Mouse (Mus musculus): ENCODE measurements around the gene Rbp1.

The Rbp1 gene

GRCm38 (mm10) chr9:98421903-98422302 lies 858 bp upstream of the Rbp1 start:
- CTCF ChIA-PET: interaction anchor here in 1 of 4 experiments (1.4 to 1.9 kb wide), 2 partner anchors 13 to 117 kb away, joined by 4 read pairs; no protein-coding TSS in a partner anchor
- POLR2A ChIA-PET: interaction anchor here in 1 of 4 experiments (1.3 kb wide), 1 partner anchor 27 kb away, joined by 3 read pairs; no protein-coding TSS in a partner anchor

GRCm38 (mm10) chr9:98423691-98424090 lies 930 bp downstream of the Rbp1 start:
- CTCF ChIA-PET: interaction anchor here in 1 of 4 experiments (1.0 kb wide), 1 partner anchor 115 kb away, joined by 3 read pairs; no protein-coding TSS in a partner anchor
- POLR2A ChIA-PET: interaction anchor here in 2 of 4 experiments (0.7 to 1.7 kb wide), 5 partner anchors 9 to 115 kb away, joined by 3 to 7 read pairs (median 5); no protein-coding TSS in a partner anchor

GRCm38 (mm10) chr9:98424291-98424690 lies 1.5 kb downstream of the Rbp1 start:
- ChIA-PET CTCF (interaction anchor here in 1 of 4 experiments (1.0 kb wide), 1 partner anchor 114 kb away, joined by 3 read pairs; no protein-coding TSS in a partner anchor), POLR2A (interaction anchor here in 2 of 4 experiments (1.0 to 1.7 kb wide), 3 partner anchors 9 to 114 kb away, joined by 3 to 7 read pairs (median 5); no protein-coding TSS in a partner anchor)

DNA sequence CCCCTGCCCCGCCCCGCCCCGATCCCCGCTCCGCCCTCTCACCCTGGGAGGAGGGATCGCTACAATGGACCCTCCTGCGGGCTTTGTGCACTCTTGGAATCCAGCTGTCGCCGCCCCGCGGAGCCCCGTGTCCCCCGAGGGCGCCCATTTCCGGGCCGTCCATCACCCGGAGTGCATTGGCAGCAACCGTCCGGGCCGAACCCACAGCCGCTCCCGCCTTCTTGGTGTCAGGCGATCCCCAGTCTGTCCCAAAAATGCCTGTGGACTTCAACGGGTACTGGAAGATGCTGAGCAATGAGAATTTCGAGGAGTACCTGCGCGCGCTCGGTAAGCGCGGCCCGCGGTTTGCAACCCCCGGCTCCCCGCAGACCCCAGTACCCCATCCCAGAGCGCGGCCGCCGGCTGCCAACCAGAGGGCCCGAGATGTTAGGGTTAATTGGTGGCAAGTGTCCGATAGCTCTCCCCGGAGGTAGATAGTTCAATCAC lies 2.0 kb downstream of the Rbp1 start:
- POLR2A ChIA-PET: interaction anchor here in 3 of 4 experiments (0.7 to 1.7 kb wide), 5 partner anchors 8 to 142 kb away, joined by 3 to 7 read pairs (median 4); no protein-coding TSS in a partner anchor

DNA sequence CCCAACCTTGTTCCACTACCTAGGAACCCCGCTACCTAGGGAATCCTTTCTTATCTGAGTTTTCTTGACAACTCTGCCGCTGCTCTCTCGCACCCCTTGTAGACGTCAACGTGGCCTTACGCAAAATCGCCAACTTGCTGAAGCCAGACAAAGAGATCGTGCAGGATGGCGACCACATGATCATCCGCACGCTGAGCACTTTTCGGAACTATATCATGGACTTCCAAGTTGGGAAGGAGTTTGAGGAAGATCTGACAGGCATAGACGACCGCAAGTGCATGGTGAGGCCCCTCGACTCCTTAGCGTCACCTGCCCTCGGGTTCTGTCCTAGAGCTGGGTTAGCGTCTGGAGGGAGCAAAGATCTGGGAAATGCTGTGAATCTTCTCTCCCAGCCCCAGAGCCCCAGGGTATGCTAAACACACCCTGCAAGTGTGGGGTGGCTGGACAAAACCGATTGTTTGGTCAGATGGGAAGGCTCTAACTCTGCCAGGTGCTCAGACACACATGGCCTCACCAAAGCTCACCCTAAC lies 2.7 kb downstream of the Rbp1 start:
- ChIA-PET CTCF (interaction anchor here in 1 of 4 experiments (1.6 kb wide), 1 partner anchor 113 kb away, joined by 4 read pairs; no protein-coding TSS in a partner anchor), POLR2A (interaction anchor here in 3 of 4 experiments (0.7 to 1.5 kb wide), 4 partner anchors 111 to 142 kb away, joined by 3 to 6 read pairs (median 4); partner anchors contain the start of gene Copb2 (in 1 of the 3))

More for the DNA sequence above, 2.0 kb downstream of the Rbp1 start:
- CTCF ChIA-PET: interaction anchor here in 2 of 4 experiments (1.0 to 1.6 kb wide), 2 partner anchors 114 kb away, joined by 3 to 4 read pairs; no protein-coding TSS in a partner anchor

GRCm38 (mm10) chr9:98427906-98428517 lies 5.3 kb downstream of the Rbp1 start:
- POLR2A ChIA-PET: no interaction called here
- CTCF ChIA-PET: no interaction called here

DNA sequence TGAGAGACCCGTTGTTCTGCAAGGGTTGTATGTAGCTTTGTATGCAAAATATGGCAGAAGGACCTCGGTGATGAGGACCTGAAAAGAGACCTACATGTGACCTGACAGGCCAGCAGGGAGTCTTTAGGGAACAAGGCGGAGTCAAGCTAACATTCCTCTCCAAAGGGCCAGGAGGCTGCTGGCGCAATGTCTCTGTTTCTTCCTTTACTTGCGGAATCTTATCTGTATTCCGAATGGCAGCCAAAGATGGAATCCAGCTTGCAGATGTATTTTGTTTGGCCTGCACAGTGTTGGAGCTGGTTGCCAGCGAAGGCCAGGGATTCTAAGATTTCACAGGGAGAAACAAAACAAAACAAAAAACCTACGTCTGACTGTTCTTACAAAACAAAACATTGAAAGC lies 6.0 kb downstream of the Rbp1 start:
- POLR2A ChIA-PET: interaction anchor here in 1 of 4 experiments (0.5 to 0.6 kb wide), 2 partner anchors 133 to 1378 kb away, joined by 3 read pairs; no protein-coding TSS in a partner anchor
- CTCF ChIA-PET: no interaction called here

DNA sequence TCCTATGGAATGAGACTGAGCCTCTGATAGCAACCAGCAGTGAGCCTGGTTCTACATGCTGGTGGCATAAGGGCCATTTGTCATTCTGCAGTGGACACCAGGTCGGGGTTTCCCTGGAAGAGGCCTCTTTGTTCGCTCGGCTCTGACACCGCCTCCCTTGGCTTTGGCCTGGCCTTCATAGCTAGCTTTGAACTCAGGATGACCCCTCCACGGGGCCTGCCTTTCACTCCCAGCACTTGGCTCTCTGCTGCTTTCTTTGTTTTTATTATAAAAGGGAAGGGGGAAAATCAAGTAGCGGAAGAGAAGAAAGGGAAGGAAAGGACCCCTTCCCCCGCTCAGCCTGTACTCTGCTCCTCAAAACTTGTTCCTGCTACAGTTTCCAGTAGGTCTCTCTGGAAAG lies 7.0 kb downstream of the Rbp1 start:
- ChIA-PET POLR2A (no interaction called here), CTCF (no interaction called here)

- CTCF ChIA-PET: interaction anchor here in 1 of 4 experiments (0.7 kb wide), 1 partner anchor 19 kb away, joined by 3 read pairs; no protein-coding TSS in a partner anchor
Observed at GRCm38 (mm10) chr9:98430528-98430927, 7.8 kb downstream of the Rbp1 start.

GRCm38 (mm10) chr9:98433021-98433420 lies 10.3 kb downstream of the Rbp1 start:
- ChIA-PET POLR2A (interaction anchor here in 2 of 4 experiments (0.7 to 1.8 kb wide), 7 partner anchors 9 to 130 kb away, joined by 3 to 7 read pairs (median 3); partner anchors contain the start of gene Copb2 (in 1 of the 2)), CTCF (interaction anchor here in 2 of 4 experiments (0.9 to 1.3 kb wide), 3 partner anchors 9 to 106 kb away, joined by 4 to 5 read pairs (median 4); no protein-coding TSS in a partner anchor)

More at GRCm38 (mm10) chr9:98430528-98430927, 7.8 kb downstream of the Rbp1 start:
- POLR2A ChIA-PET: no interaction called here

GRCm38 (mm10) chr9:98433956-98434588 lies 11.3 kb downstream of the Rbp1 start:
- ChIA-PET POLR2A (interaction anchor here in 1 of 4 experiments (1.8 kb wide), 1 partner anchor 13 kb away, joined by 3 read pairs; no protein-coding TSS in a partner anchor), CTCF (interaction anchor here in 2 of 4 experiments (1.1 to 1.3 kb wide), 2 partner anchors 8 to 16 kb away, joined by 4 to 5 read pairs; no protein-coding TSS in a partner anchor)

- CTCF ChIA-PET: no interaction called here
- POLR2A ChIA-PET: no interaction called here
Observed at GRCm38 (mm10) chr9:98437819-98438218, 15.1 kb downstream of the Rbp1 start.

DNA sequence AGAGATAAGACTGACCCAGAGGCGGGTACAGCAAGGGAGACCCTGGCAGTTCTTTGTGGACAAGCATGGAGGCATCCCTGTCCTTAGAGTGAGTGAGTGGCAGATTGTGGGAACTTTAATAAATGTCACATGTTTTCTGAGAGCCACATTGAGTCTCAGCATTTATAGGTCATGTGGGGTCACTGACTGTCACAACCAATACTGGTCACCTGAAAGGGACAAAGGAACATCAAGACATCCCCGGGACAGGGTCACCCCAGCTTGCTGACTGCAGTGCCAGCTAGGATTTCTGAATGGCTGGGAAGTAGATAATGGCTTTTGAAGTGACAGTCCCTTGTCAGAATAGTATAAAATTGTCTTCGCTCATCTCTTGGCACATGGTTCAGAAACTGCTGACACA lies 16.3 kb downstream of the Rbp1 start:
- CTCF ChIA-PET: no interaction called here
- POLR2A ChIA-PET: no interaction called here

- POLR2A ChIA-PET: interaction anchor here in 1 of 4 experiments (1.0 kb wide), 1 partner anchor 21 kb away, joined by 3 read pairs; no protein-coding TSS in a partner anchor
Observed at GRCm38 (mm10) chr9:98442638-98443037, 19.9 kb downstream of the Rbp1 start.

DNA sequence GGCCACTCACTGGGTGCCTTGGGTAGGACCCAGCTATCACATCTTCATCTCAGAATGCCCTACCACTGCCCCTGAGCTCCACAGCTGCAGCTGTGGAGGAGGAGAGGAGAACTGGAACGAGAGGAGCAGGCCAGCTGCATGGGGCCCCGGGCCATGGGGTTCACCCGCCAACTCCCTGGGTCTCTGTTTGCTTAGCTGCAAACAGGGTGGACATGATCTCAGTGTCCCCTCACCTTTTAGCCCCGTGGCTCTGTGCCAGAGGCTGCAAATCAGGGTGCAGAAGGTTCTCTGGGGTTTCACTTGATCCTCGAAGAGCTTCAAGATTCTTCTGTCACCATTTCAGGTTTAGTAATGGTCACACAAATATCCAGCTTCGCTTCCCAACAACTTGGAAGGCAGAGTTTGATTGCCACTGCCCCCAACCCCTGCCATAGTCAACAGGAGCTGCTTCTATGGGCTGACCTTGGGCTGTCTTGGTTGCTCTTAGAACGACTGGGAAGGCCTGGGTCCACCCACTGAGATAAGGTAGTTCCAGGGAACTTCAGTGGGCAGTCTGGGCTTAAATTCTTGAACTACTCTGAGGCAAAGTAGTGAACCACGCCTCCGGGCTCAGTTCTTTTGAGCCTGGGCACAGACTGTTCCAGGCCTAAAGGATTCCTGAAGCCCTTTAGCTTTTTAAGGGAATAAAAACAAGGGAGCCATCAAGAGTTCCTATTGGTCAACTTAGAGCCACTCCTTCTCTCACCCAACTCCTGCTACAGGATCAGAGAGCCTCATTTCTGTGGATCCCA lies 22.8 kb downstream of the Rbp1 start:
- ChIA-PET CTCF (interaction anchor here in 1 of 4 experiments (0.6 kb wide), 1 partner anchor 625 kb away, joined by 28 read pairs; no protein-coding TSS in a partner anchor), POLR2A (no interaction called here)

More at GRCm38 (mm10) chr9:98442638-98443037, 19.9 kb downstream of the Rbp1 start:
- CTCF ChIA-PET: interaction anchor here in 3 of 4 experiments (0.5 to 1.4 kb wide), 8 partner anchors 9 to 96 kb away, joined by 3 to 6 read pairs (median 4); no protein-coding TSS in a partner anchor

DNA sequence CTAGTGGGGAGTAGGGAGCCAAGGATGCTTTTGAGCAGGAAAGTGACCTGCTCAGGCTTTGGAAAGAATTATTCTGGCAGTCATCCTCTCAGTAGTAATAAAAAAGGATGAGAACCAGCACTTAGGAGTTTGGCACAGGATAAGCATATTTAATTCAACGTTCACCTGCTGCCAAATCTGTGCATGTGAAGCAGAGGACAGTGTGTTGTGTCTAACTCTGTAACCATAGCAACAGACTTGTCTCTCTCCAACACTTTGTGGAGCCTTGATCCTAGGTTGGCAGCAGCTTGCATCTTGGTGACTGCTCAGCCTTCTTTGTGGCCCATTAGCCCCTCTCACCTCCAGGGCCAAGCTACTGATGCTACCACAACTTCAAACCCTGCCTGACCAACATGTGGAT lies 28.2 kb downstream of the Rbp1 start:
- ChIA-PET CTCF (no interaction called here), POLR2A (no interaction called here)

GRCm38 (mm10) chr9:98466709-98467108 lies 43.9 kb downstream of the Rbp1 start:
- CTCF ChIA-PET: no interaction called here
- POLR2A ChIA-PET: no interaction called here

DNA sequence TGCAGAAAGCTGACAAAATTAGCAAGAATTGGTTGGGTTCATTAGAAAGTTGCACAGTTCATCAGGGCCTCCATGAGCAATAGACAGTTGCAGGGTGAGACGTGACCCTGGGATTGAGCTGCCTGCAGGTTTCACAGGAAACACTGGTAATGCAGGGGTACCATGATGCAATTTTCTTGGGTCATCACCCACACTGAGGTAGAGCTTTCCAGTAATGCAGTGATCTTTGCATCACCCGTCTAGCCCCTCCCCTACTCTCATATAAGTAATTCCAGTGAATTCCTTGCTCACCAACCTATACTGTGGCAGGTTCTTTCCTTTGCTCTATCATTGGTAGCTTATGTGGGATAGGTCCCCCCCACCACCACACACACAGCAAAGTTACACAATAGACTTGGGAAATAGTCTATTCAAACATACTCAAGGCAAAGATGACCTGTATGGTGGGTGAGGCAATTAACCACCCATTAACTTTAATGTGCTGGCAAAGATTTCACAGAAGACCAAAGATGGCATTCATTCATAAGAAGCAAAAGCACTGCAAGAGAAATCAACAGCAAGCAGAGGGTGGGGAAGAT lies 57.5 kb downstream of the Rbp1 start:
- CTCF ChIA-PET: no interaction called here
- POLR2A ChIA-PET: interaction anchor here in 1 of 4 experiments (0.9 kb wide), 1 partner anchor 27 kb away, joined by 3 read pairs; no protein-coding TSS in a partner anchor

Measured in embryonic stem cell, embryonic (primary cell).